Mouse (Mus musculus) heart, embryonic 12.5 days (tissue): ENCODE measurements around the gene Sel1l2. TPM values are rescaled to one million over a fixed set of nuclear protein-coding genes. Genes with fewer than 3 reads are reported as not detected.

Experiments used
- ATAC-seq: fragments of 200-750 bp; cut with Nextera tagmentation; 2 replicates; pipeline ENCODE4 v1.8.0; 2017; ENCODE audit warnings: moderate TSS enrichment, moderate library complexity; ENCODE audit not compliant: insufficient number of reproducible peaks, low FRiP score
- H3K27ac ChIP-seq: fragments of 300-500 bp; sonication (generic); 2 replicates; pipeline ENCODE4 v1.5.1; 2016; ENCODE audit warnings: mild to moderate bottlenecking, moderate library complexity; ENCODE audit not compliant: poor library complexity, severe bottlenecking
- H3K27me3 ChIP-seq: fragments of 300-500 bp; sonication (generic); replicated peaks from 2 replicates; pipeline ENCODE4 v1.6.1; 2016; ENCODE audit warnings: mild to moderate bottlenecking, moderate library complexity
- H3K36me3 ChIP-seq: fragments of 300-500 bp; sonication (generic); 2 replicates; pipeline ENCODE4 v1.6.1; 2016; ENCODE audit warnings: mild to moderate bottlenecking, moderate library complexity
- H3K4me1 ChIP-seq: fragments of 300-500 bp; sonication (generic); replicated peaks from 2 replicates; pipeline ENCODE4 v1.6.1; 2016; ENCODE audit warnings: mild to moderate bottlenecking
- H3K4me2 ChIP-seq: fragments of 300-500 bp; sonication (generic); 2 replicates; pipeline ENCODE4 v1.6.1; 2016; ENCODE audit warnings: mild to moderate bottlenecking, moderate library complexity
- H3K4me3 ChIP-seq: fragments of 300-500 bp; sonication (generic); 2 replicates; pipeline ENCODE4 v1.5.1; 2016; ENCODE audit warnings: mild to moderate bottlenecking
- H3K9ac ChIP-seq: fragments of 300-500 bp; sonication (generic); 2 replicates; pipeline ENCODE4 v1.6.1; 2016; ENCODE audit warnings: mild to moderate bottlenecking, moderate library complexity
- H3K9me3 ChIP-seq: fragments of 300-500 bp; sonication (generic); replicated peaks from 2 replicates; pipeline ENCODE4 v1.6.1; 2016; ENCODE audit warnings: mild to moderate bottlenecking, moderate library complexity
- WGBS: fragments of 180-500 bp; shearing (Covaris S2); methylation state at CpG from one replicate; pipeline ENCODE4 v1.1.7; 2016; 5-methylcytosine and 5-hydroxymethylcytosine counted together
- polyA plus RNA-seq: library from polyadenylated mRNA; unstranded; fragments of >200 nt; fragmentation: Nextera tagmentation; extraction: Ambion mirVana; gene quantifications from 2 replicates; pipeline ENCODE4 v1.2.1, GENCODE M21; 2016

Sel1l2 gene
- polyA plus RNA-seq, 1 experiment from 2014 or later = not detected

DNA sequence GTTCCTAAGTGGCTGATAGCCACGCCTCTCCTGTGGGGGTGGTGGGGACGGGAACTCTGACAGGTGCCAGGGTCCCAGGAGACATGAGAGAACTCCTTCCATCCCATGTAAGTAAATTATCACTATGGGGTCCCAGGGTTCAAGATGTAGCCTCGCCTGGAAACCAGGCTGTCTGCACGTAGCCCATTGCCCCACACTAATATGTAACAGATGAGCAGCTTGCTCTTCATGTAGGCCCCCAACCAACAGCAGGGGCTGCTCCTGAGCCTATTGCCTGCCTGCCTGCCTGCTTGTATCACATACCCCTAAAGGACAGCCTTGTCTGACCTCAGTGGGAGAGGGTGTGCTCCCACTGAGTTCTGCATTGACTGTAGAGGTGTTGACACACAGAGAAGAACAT, 92.4 kb downstream of the Sel1l2 start:
- Histone ChIP-seq H3K27ac (no peak overlapping the region), H3K27me3 (no peaks in the 10 kb centered on the region)
- ATAC-seq = no peak

GRCm38 (mm10) chr2:140293820-140294219, 95.7 kb downstream of the Sel1l2 start:
- no peaks in the 10 kb centered on the region for H3K4me1 ChIP-seq
- no peaks in the 10 kb centered on the region for H3K9me3 ChIP-seq
- no peak overlapping the region for H3K9ac ChIP-seq
- ATAC-seq = no peak
- no peaks in the 10 kb centered on the region for H3K27me3 ChIP-seq
- H3K36me3 ChIP-seq = no peaks in the 10 kb centered on the region
- no peak overlapping the region for H3K27ac ChIP-seq
- H3K4me2 ChIP-seq = no peak overlapping the region
- 72% methylated on average over 2 of the region's 2 CpGs for WGBS
- H3K4me3 ChIP-seq = no peak overlapping the region

More for the DNA sequence above, 92.4 kb downstream of the Sel1l2 start:
- H3K9me3 ChIP-seq = no peaks in the 10 kb centered on the region
- no peak overlapping the region for H3K9ac ChIP-seq
- H3K4me2 ChIP-seq = no peak overlapping the region
- H3K4me3 ChIP-seq = no peak overlapping the region
- H3K4me1 ChIP-seq = no peaks in the 10 kb centered on the region
- WGBS = 31% methylated on average over 4 of the region's 4 CpGs
- no peaks in the 10 kb centered on the region for H3K36me3 ChIP-seq

DNA sequence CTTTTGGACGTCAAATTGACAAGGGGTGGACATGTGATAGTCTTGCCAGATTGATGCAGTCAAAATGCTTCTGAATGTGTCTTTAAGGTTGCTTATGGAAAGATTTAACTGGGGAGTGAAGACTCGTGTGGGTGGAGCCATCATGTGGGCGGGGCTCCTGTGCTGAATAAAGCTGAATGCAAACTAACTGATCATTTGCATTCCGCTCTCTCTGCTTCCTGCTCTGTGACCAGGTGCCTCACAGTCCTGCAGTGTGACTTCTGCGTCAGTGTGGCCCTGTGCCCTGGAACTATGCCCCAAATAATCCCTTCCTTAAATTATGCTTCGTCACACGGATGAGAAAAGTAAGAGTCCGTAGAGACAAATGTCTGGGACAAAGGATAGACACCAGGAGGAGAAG, 108.7 kb downstream of the Sel1l2 start:
- no peak for ATAC-seq
- Histone ChIP-seq H3K9ac (no peak overlapping the region), H3K4me3 (no peak overlapping the region), H3K36me3 (no peaks in the 10 kb centered on the region), H3K27ac (no peak overlapping the region), H3K27me3 (no peaks in the 10 kb centered on the region), H3K9me3 (no peaks in the 10 kb centered on the region), H3K4me2 (no peak overlapping the region), H3K4me1 (no peaks in the 10 kb centered on the region)
- 56% methylated on average over 8 of the region's 8 CpGs for WGBS

GRCm38 (mm10) chr2:140255595-140256141, 133.8 kb downstream of the Sel1l2 start:
- Histone ChIP-seq H3K36me3 (no peaks in the 10 kb centered on the region), H3K4me1 (no peaks in the 10 kb centered on the region), H3K4me2 (no peak overlapping the region), H3K4me3 (no peak overlapping the region), H3K27ac (no peak overlapping the region), H3K27me3 (no peaks in the 10 kb centered on the region), H3K9ac (no peak overlapping the region), H3K9me3 (no peaks in the 10 kb centered on the region)
- 70% methylated on average over 2 of the region's 2 CpGs for WGBS
- ATAC-seq = no peak

- Histone ChIP-seq H3K4me1 (0 out of 2 replicates have a peak, but pooled peaks cover 4% of the 10 kb centered on the region), H3K9me3 (no peaks in the 10 kb centered on the region), H3K27ac (no peak overlapping the region), H3K36me3 (no peaks in the 10 kb centered on the region), H3K4me2 (no peak overlapping the region), H3K9ac (no peak overlapping the region), H3K4me3 (no peak overlapping the region), H3K27me3 (no peaks in the 10 kb centered on the region)
- ATAC-seq = no peak
- WGBS = 84% methylated on average over 7 of the region's 7 CpGs
These were observed 135.2 kb downstream of the Sel1l2 start for GRCm38 (mm10) chr2:140254256-140254655.

- Histone ChIP-seq H3K36me3 (no peaks in the 10 kb centered on the region), H3K9ac (no peak overlapping the region), H3K27ac (no peak overlapping the region), H3K9me3 (no peaks in the 10 kb centered on the region), H3K4me3 (no peak overlapping the region), H3K4me2 (no peak overlapping the region), H3K4me1 (0 out of 2 replicates have a peak, but pooled peaks cover 4% of the 10 kb centered on the region), H3K27me3 (no peaks in the 10 kb centered on the region)
- 93% methylated on average over 5 of the region's 5 CpGs for WGBS
- no peak for ATAC-seq
These were observed 146.4 kb downstream of the Sel1l2 start for GRCm38 (mm10) chr2:140243105-140243504.

DNA sequence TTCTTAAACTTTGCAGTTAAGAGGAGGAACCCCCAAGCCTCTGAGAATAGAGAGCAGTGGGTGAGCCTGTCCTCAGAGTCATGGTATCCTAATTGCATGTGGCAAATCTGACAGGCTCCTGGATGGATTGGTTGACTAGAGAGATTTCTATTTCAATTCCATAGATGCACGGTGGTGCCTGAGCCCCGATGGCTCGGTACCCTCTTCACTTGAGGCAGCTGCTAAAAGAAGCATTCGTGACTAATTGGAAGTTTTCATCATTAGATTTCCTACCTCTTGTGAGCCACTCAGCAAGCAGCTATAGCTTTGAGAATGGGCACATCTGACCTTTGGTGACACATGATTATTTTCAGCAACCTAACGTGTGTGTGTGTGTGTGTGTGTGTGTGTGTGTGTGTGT, 147.1 kb downstream of the Sel1l2 start:
- no peaks in the 10 kb centered on the region for H3K36me3 ChIP-seq
- no peak overlapping the region for H3K4me3 ChIP-seq
- 69% methylated on average over 5 of the region's 5 CpGs for WGBS
- H3K9me3 ChIP-seq = no peaks in the 10 kb centered on the region
- no peak overlapping the region for H3K27ac ChIP-seq
- H3K4me2 ChIP-seq = no peak overlapping the region
- H3K4me1 ChIP-seq = 0 out of 2 replicates have a peak, but pooled peaks cover 4% of the 10 kb centered on the region
- ATAC-seq = no peak
- H3K27me3 ChIP-seq = no peaks in the 10 kb centered on the region
- H3K9ac ChIP-seq = no peak overlapping the region

- 45% methylated on average over 6 of the region's 6 CpGs for WGBS
- Histone ChIP-seq H3K9ac (no peak overlapping the region), H3K36me3 (no peaks in the 10 kb centered on the region), H3K4me2 (0 out of 2 replicates have a peak overlapping the region, but pooled peaks have one; percentile 21), H3K27me3 (no peaks in the 10 kb centered on the region), H3K4me3 (no peak overlapping the region), H3K4me1 (no peaks in the 10 kb centered on the region), H3K9me3 (no peaks in the 10 kb centered on the region), H3K27ac (no peak overlapping the region)
- ATAC-seq = no peak
These were observed 152.3 kb downstream of the Sel1l2 start for GRCm38 (mm10) chr2:140237245-140237644.

GRCm38 (mm10) chr2:140230295-140230694, 159.2 kb downstream of the Sel1l2 start:
- Histone ChIP-seq H3K9me3 (no peaks in the 10 kb centered on the region), H3K4me1 (no peaks in the 10 kb centered on the region), H3K27ac (no peak overlapping the region), H3K9ac (no peak overlapping the region), H3K4me3 (no peak overlapping the region), H3K36me3 (no peaks in the 10 kb centered on the region), H3K4me2 (no peak overlapping the region), H3K27me3 (no peaks in the 10 kb centered on the region)
- WGBS = 54% methylated on average over 1 of the region's 1 CpGs
- ATAC-seq = no peak

- H3K27ac ChIP-seq = no peak overlapping the region
- H3K4me3 ChIP-seq = no peak overlapping the region
- H3K4me1 ChIP-seq = no peaks in the 10 kb centered on the region
- no peak for ATAC-seq
- H3K9ac ChIP-seq = no peak overlapping the region
- H3K4me2 ChIP-seq = no peak overlapping the region
- no peaks in the 10 kb centered on the region for H3K36me3 ChIP-seq
- WGBS = 52% methylated on average over 8 of the region's 8 CpGs
- H3K9me3 ChIP-seq = 0 out of 2 replicates have a peak, but pooled peaks cover 3% of the 10 kb centered on the region
- no peaks in the 10 kb centered on the region for H3K27me3 ChIP-seq
These were observed 169.2 kb downstream of the Sel1l2 start for GRCm38 (mm10) chr2:140220325-140220724.

- Histone ChIP-seq H3K27me3 (no peaks in the 10 kb centered on the region), H3K4me2 (no peak overlapping the region), H3K4me3 (no peak overlapping the region), H3K27ac (no peak overlapping the region), H3K36me3 (no peaks in the 10 kb centered on the region), H3K9ac (no peak overlapping the region), H3K9me3 (no peaks in the 10 kb centered on the region), H3K4me1 (no peaks in the 10 kb centered on the region)
- WGBS = 71% methylated on average over 1 of the region's 1 CpGs
- no peak for ATAC-seq
These were observed 173.5 kb downstream of the Sel1l2 start for GRCm38 (mm10) chr2:140215965-140216364.

DNA sequence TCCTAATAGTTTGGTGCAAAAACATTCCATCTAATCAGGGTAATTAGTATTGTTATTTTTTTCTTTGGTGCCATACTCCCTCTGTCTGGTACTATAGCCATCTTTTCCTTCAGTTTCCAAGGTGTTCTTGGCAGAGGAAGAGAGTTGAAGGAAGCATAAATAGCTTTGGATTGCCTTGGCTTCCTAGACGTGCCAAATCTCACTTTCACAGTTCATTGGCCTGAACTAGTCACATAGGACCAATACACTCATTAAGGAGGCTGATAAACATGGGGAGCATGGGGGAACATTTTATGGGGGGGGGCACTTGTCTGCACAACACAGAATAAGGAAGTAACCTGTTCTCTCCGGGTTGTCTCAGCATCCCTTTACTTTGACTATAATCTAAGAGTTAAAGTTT, 174.1 kb downstream of the Sel1l2 start:
- ATAC-seq = no peak
- Histone ChIP-seq H3K27me3 (no peaks in the 10 kb centered on the region), H3K4me1 (no peaks in the 10 kb centered on the region; the same call in 1 of the 2 replicates), H3K4me2 (no peak overlapping the region), H3K36me3 (no peaks in the 10 kb centered on the region), H3K27ac (no peak overlapping the region), H3K9me3 (no peaks in the 10 kb centered on the region), H3K9ac (no peak overlapping the region), H3K4me3 (no peak overlapping the region)
- WGBS = 67% methylated on average over 2 of the region's 2 CpGs
